Mouse (Mus musculus): ENCODE data around the gene Jsrp1. TPM values are rescaled to one million over a fixed set of nuclear protein-coding genes. Genes with fewer than 3 reads are reported as not detected.

The Jsrp1 gene
- polyA plus RNA-seq, 1 experiment from 2014 or later, result 0.95 TPM

DNA sequence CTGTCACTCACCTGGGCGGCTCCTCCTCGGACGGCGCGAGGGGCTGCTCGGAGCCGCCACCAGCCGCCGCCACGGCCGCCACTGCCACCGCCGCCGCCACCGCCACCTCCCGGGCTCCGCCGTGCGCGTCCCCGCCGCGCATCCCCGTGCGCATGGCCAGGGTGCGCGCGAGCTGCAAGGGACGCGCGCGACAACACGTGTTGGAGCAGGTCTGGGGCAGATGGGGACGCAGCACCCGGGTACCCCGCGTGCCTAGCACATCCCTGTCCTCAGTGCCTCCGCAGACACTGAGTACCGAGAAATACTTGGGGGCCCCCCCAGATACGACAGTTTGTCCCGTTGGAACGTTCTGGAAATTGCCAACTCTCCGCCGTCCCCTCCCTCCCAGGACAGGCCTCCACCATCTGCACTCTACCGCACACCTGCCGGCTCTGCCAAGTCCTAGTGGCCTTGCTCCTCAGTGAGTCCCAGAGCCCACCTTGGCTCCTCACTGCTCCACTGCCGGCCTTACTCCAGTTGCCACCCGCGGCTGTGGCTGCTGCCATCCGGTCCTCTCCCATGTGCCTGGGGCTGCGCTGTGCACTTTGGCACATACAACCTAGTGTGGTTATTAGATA lies 30.7 kb upstream of the Jsrp1 start, which contains the start of gene Lingo3:
TSS of gene Lingo3 (minus strand) at position 109 of the 617 bp plus-strand sequence.
- Histone ChIP-seq H3K27ac (no peak within 1 kb of the TSS), H3K27me3 (peaks cover 57% of the 10 kb centered on the region), H3K9me3 (no peaks in the 10 kb centered on the region), H3K4me2 (peak within 1 kb of the TSS; percentile 76), H3K4me1 (replicated peaks) (peaks cover 18% of the 10 kb centered on the region), H3K4me3 (peak within 1 kb of the TSS; percentile 52), H3K36me3 (no peaks in the 10 kb centered on the region), H3K9ac (peak within 1 kb of the TSS; percentile 82)
- peak; percentile 75 for ATAC-seq (ENCODE audit: low FRiP score)
- WGBS, result 6% methylated on average over 41 of the region's 51 CpGs

DNA sequence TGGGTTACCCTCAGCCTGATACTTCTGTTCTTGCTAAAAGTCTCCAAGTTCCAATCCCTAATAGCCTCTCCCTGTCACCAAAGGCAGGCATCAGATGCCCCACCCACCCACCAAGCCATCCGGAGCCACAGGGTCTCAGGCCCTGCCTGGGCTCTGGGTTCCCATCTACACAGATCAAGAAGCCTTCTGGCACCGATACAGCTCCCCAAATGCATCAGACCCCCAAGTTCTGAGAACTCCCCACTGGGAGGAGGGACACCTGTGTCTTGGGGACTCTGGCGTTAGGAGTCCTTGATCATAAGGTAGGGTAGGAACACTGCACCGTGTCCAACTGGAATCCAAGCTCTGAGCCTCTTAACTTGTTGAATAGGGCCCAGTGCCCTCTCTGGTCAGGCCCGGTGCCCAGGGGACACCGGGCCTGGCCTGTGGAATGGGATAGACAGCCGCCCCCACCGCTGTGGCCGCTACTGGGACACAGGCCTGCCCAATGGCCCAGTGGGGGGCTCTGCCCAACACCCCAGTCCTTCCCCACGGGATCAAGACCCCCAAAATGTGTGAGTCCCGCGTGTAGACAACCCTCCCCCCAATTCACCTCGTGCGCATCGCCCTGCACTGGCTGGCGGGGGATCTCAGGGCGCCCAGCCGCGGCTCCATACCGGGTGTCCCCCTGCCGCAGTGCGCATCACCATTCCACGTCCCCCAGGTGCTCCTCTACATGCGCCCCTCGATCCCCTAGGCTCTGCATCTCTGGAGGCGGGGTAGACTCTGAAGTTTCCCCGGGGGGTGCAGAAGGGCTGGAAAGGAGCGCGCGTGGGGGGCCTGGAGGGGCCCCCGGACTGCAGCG lies 30.0 kb upstream of the Jsrp1 start:
- peak overlapping the region; percentile 82 for H3K9ac ChIP-seq
- no peaks in the 10 kb centered on the region for H3K36me3 ChIP-seq
- peak overlapping the region; percentile 52 for H3K4me3 ChIP-seq
- peak; percentile 19; the same call in 1 of the 2 replicates for ATAC-seq (ENCODE audit: low FRiP score)
- 9% methylated on average over 32 of the region's 32 CpGs for WGBS
- H3K4me2 ChIP-seq, result peak overlapping the region; percentile 76
- H3K9me3 ChIP-seq, result no peaks in the 10 kb centered on the region
- H3K27me3 ChIP-seq, result peaks cover 57% of the 10 kb centered on the region
- no peak overlapping the region for H3K27ac ChIP-seq
- H3K4me1 ChIP-seq (replicated peaks), result peaks cover 18% of the 10 kb centered on the region

- Histone ChIP-seq H3K9ac (no peak overlapping the region), H3K4me3 (no peak overlapping the region), H3K27me3 (peaks cover 65% of the 10 kb centered on the region), H3K4me1 (replicated peaks) (peaks cover 18% of the 10 kb centered on the region), H3K9me3 (no peaks in the 10 kb centered on the region), H3K36me3 (no peaks in the 10 kb centered on the region), H3K4me2 (no peak overlapping the region), H3K27ac (no peak overlapping the region)
- 83% methylated on average over 15 of the region's 15 CpGs for WGBS
- no peak for ATAC-seq (ENCODE audit: low FRiP score)
Observed at GRCm38 (mm10) chr10:80842334-80842733, 29.0 kb upstream of the Jsrp1 start.

- no peak overlapping the region for H3K27ac ChIP-seq
- no peaks in the 10 kb centered on the region for H3K9me3 ChIP-seq
- H3K9ac ChIP-seq, result no peak overlapping the region
- H3K27me3 ChIP-seq, result peaks cover 71% of the 10 kb centered on the region
- no peak overlapping the region for H3K4me3 ChIP-seq
- no peak overlapping the region for H3K4me2 ChIP-seq
- no peaks in the 10 kb centered on the region for H3K36me3 ChIP-seq
- no peak for ATAC-seq (ENCODE audit: low FRiP score)
- WGBS, result 76% methylated on average over 2 of the region's 2 CpGs
- H3K4me1 ChIP-seq (replicated peaks), result peaks cover 18% of the 10 kb centered on the region
Observed at GRCm38 (mm10) chr10:80841685-80842084, 28.4 kb upstream of the Jsrp1 start.

DNA sequence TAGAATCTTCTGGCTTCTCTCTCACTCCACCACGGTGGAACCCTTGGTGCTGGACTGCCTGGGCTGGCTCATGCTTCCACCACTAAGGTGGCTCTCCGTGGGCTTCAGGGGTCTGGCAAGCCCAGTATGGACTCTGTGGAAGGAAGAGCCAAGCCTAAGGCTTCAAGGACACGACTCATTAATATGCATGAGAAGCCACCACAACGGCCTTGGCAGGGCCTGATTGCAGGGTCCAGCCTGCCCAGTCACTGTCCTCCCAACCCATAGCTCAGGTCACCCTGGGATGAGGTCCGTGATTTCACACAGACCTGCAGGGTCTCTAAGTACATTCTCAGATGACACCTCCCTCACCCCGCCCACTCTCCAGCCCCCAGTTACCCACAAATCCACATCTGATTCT lies 26.6 kb upstream of the Jsrp1 start:
- WGBS, result 68% methylated on average over 6 of the region's 6 CpGs
- Histone ChIP-seq H3K9me3 (no peaks in the 10 kb centered on the region), H3K4me1 (replicated peaks) (peaks cover 29% of the 10 kb centered on the region), H3K27me3 (peaks cover 71% of the 10 kb centered on the region), H3K36me3 (no peaks in the 10 kb centered on the region), H3K4me3 (no peak overlapping the region), H3K9ac (peak overlapping the region; percentile 55; the same call in 1 of the 2 replicates), H3K4me2 (no peak overlapping the region), H3K27ac (no peak overlapping the region)
- no peak for ATAC-seq (ENCODE audit: low FRiP score)

- no peaks in the 10 kb centered on the region for H3K9me3 ChIP-seq
- H3K36me3 ChIP-seq, result peaks cover 4% of the 10 kb centered on the region; the same call in 1 of the 2 replicates
- no peak for ATAC-seq (ENCODE audit: low FRiP score)
- no peak overlapping the region for H3K4me3 ChIP-seq
- peaks cover 71% of the 10 kb centered on the region for H3K27me3 ChIP-seq
- peaks cover 19% of the 10 kb centered on the region for H3K4me1 ChIP-seq (replicated peaks)
- H3K4me2 ChIP-seq, result no peak overlapping the region
- H3K27ac ChIP-seq, result no peak overlapping the region
- 80% methylated on average over 2 of the region's 2 CpGs for WGBS
- H3K9ac ChIP-seq, result no peak overlapping the region
Observed at GRCm38 (mm10) chr10:80838346-80838912, 25.1 kb upstream of the Jsrp1 start.

GRCm38 (mm10) chr10:80837827-80838226 lies 24.5 kb upstream of the Jsrp1 start:
- Histone ChIP-seq H3K27ac (no peak overlapping the region), H3K4me2 (no peak overlapping the region), H3K27me3 (peaks cover 71% of the 10 kb centered on the region), H3K4me1 (replicated peaks) (peaks cover 14% of the 10 kb centered on the region), H3K9me3 (no peaks in the 10 kb centered on the region), H3K36me3 (peaks cover 4% of the 10 kb centered on the region; the same call in 1 of the 2 replicates), H3K4me3 (no peak overlapping the region; the same call in 1 of the 2 replicates), H3K9ac (peak overlapping the region; percentile 31; the same call in 1 of the 2 replicates)
- ATAC-seq (ENCODE audit: low FRiP score), result no peak
- 17% methylated on average over 2 of the region's 2 CpGs for WGBS

DNA sequence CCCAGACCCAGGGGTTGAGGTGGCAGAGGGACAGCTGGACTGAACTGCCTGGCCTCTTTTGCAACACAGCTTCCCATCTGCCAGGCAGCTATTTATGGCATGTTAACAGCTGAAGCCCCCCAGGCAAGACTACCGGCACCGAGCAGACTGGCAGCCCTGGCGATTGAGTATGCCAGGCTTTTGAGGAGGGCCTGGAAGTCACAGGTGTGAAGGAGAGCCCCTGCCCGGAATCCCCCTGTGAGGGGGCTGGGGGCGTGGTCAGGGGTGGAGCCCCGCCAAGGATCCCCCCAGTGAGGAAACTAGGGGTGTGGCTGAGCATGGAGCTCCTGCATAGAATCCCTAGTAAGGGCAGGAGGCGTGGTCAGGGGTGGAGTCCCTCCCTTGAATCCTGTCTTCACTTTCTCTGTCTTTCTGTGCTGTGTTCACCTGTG lies 23.7 kb upstream of the Jsrp1 start:
- 47% methylated on average over 7 of the region's 7 CpGs for WGBS

DNA sequence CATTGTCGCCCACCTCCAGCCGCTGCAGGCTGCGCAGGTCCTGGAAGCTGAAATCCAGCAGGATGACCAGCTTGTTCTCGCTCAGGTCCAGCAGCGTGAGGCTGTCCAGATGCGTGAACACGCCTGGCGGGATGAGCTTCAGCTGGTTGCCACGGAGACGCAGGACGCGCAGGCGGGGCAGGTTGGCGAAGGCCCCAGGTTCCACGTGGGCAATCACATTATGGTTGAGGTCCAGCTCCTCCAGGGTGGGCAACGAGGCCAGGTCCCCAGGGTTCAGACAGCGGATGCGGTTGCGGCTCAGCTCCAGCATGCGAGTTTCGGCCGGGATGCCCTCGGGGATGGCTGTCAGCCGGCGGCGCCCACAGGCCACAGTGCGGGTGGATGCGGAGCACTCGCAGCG lies 22.3 kb upstream of the Jsrp1 start:
- H3K4me3 ChIP-seq, result peak overlapping the region; percentile 12

More for the DNA sequence above, 23.7 kb upstream of the Jsrp1 start:
- Histone ChIP-seq H3K27me3 (peaks cover 62% of the 10 kb centered on the region), H3K4me3 (no peak overlapping the region), H3K36me3 (peaks cover 8% of the 10 kb centered on the region), H3K4me1 (replicated peaks) (peaks cover 18% of the 10 kb centered on the region), H3K4me2 (no peak overlapping the region), H3K9me3 (no peaks in the 10 kb centered on the region), H3K9ac (no peak overlapping the region), H3K27ac (no peak overlapping the region)
- no peak for ATAC-seq (ENCODE audit: low FRiP score)

GRCm38 (mm10) chr10:80832818-80833217 lies 19.5 kb upstream of the Jsrp1 start:
- Histone ChIP-seq H3K9me3 (no peaks in the 10 kb centered on the region), H3K4me3 (no peak overlapping the region), H3K4me1 (replicated peaks) (peaks cover 46% of the 10 kb centered on the region), H3K9ac (no peak overlapping the region), H3K4me2 (no peak overlapping the region), H3K36me3 (peaks cover 37% of the 10 kb centered on the region), H3K27me3 (peaks cover 49% of the 10 kb centered on the region), H3K27ac (no peak overlapping the region)
- no peak for ATAC-seq (ENCODE audit: low FRiP score)
- 35% methylated on average over 7 of the region's 7 CpGs for WGBS

More for the DNA sequence above, 22.3 kb upstream of the Jsrp1 start:
- 0 out of 2 replicates have a peak, but pooled peaks have one; percentile 21 for ATAC-seq (ENCODE audit: low FRiP score)
- H3K36me3 ChIP-seq, result peaks cover 16% of the 10 kb centered on the region
- no peak overlapping the region for H3K27ac ChIP-seq
- no peaks in the 10 kb centered on the region for H3K9me3 ChIP-seq
- peak overlapping the region; percentile 35; the same call in 1 of the 2 replicates for H3K9ac ChIP-seq
- peaks cover 53% of the 10 kb centered on the region for H3K27me3 ChIP-seq
- peak overlapping the region; percentile 11 for H3K4me2 ChIP-seq
- peaks cover 26% of the 10 kb centered on the region for H3K4me1 ChIP-seq (replicated peaks)
- 42% methylated on average over 30 of the region's 30 CpGs for WGBS

DNA sequence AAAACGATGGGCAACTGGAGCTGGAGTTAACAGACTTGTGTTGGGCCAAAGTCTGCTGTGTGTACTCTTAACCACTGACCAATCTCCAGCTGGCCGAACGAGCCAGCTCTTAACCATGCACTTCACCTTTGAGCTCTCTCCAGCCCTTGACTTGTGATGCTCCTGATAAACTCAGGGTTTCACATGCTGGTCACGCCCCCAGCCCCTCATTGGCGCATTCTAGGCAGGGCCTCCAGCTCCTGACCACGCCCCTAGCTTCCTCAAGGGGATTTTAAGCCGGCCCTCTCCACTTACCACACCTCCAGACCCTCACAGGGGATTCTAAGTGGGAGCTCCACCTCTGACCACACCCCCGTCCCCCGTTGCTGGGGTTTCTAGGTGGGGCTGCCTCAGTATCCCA lies 17.8 kb upstream of the Jsrp1 start:
- ATAC-seq (ENCODE audit: low FRiP score), result no peak
- H3K36me3 ChIP-seq, result peaks cover 37% of the 10 kb centered on the region
- no peak overlapping the region; the same call in 1 of the 2 replicates for H3K27ac ChIP-seq
- no peak overlapping the region for H3K4me3 ChIP-seq
- peaks cover 52% of the 10 kb centered on the region for H3K4me1 ChIP-seq (replicated peaks)
- no peaks in the 10 kb centered on the region for H3K9me3 ChIP-seq
- no peak overlapping the region for H3K4me2 ChIP-seq
- 4% methylated on average over 9 of the region's 9 CpGs for WGBS
- no peak overlapping the region for H3K9ac ChIP-seq
- peaks cover 33% of the 10 kb centered on the region for H3K27me3 ChIP-seq
